Mouse (Mus musculus) layer of hippocampus, postnatal 25 days (tissue): Measurements from ENCODE around the gene Ntrk1. TPM values are rescaled to one million over a fixed set of nuclear protein-coding genes. Genes with fewer than 3 reads are reported as not detected.

ENCODE experiments used
- DNase-seq, 2 experiments: peaks; one replicate each; pipeline ENCODE4 v3.0.0; 2022; ENCODE audit warnings: mixed read lengths in 2 of 2, low spot score in 1 of 2; ENCODE audit errors: extremely low spot score in 1 of 2
- total RNA-seq, 2 experiments: library from RNA; stranded (reverse); gene quantifications; 2 replicates each; pipeline ENCODE4 v1.2.3; 2021

The Ntrk1 gene
- total RNA-seq, 2 experiments from 2014 or later, result 0.39 TPM; not detected in 1

DNA sequence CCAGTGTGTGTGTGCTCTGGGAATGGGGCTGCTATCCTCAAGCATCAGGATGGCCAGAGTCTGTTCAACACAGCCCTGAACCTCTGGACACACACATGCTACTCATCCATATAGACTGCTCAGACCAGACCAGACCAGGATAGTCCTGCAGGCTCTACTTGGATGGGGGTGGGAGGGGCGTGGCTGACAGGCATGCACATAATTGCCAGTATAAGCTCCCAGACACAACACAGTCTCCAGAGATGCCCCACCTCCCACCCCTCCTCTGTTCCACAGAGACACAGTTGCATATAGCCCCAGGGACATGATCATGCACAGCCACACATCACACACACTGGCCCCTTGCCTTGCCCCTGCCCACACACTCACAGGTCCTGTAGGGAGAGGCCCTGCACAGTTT, 5.7 kb downstream of the Ntrk1 start:
- no peak for DNase-seq

DNA sequence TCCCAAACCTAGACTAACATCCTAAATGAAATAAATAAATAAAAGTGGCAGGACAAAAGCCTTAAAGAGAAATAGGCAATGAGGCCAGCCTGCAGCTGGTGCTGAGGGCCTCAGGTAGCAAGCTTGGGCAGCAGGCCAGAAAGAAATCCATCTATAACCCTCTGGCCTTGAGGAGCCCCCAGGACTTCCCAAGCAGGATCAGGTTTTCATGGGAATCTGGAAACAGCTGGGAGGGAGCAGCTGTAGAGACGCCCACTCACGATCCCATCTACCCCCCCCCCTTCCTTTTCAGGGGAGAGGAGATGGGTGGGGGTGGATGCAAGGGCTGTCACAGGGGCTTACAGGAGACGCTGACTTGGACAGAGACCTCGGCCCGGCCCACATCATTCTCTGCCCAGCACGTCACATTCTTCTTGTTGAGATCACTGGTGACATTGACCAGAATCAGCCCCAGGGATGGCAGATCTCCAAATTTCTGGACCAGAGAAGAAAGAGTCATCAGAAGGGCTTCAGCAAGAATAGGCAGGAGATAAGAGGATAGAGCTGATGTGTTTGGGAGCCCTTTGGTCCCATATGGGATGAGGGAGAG, 9.2 kb downstream of the Ntrk1 start:
- DNase-seq, result no peak

GRCm38 (mm10) chr3:87785156-87785555, 9.8 kb downstream of the Ntrk1 start:
- no peak for DNase-seq

GRCm38 (mm10) chr3:87783282-87784023, 11.5 kb downstream of the Ntrk1 start:
- DNase-seq, result no peak

GRCm38 (mm10) chr3:87779086-87779485, 15.9 kb downstream of the Ntrk1 start:
- no peak for DNase-seq

GRCm38 (mm10) chr3:87778283-87778682, 16.7 kb downstream of the Ntrk1 start:
- DNase-seq, result no peak

DNA sequence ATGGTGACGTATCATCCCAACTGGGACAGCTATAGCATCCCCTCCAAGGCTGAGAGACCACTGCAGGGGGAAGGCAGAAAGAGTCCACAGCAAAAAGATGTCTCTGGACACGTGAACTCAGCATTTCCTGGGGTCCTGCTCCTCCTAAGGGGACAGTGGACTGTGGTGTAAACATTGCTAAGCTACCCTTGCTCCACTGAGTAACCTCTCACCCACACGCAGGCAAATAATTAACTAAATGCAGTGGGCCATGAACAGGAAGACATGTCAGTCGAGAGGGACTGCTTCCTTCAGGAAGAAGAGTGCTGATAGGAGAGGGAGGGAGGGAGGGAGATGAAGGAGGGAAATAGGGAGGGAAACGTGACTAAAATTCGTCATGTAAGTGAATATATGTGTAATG, 23.9 kb downstream of the Ntrk1 start:
- DNase-seq, result no peak

- peak in 1 of 2 experiments; percentile 33 for DNase-seq
Observed at GRCm38 (mm10) chr3:87770280-87770679, 24.7 kb downstream of the Ntrk1 start.

DNA sequence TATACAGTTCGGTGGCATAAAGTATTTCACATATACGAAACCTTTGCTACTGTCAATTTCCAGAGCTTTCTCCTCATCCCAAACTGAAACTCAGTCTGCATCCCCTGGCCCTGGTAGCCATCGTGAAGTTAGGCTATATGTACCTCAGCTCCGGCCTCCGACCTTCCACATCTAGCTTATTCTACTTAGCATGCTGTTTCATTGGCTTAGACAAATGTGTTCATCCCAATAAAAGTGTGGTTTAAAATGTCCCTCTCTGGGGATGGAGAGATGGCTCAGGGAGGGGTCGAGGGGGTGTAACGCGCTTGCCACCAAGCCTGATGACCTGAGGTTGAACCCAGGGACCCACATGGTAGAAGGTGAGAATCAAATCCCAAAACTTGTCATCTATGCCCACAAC, 25.5 kb downstream of the Ntrk1 start:
- no peak for DNase-seq

GRCm38 (mm10) chr3:87768844-87769243, 26.1 kb downstream of the Ntrk1 start:
- peak; percentile 46 to 63 for DNase-seq

GRCm38 (mm10) chr3:87768431-87768830, 26.5 kb downstream of the Ntrk1 start:
- DNase-seq, result no peak

- no peak for DNase-seq
Observed at GRCm38 (mm10) chr3:87767764-87768163, 27.2 kb downstream of the Ntrk1 start.

DNA sequence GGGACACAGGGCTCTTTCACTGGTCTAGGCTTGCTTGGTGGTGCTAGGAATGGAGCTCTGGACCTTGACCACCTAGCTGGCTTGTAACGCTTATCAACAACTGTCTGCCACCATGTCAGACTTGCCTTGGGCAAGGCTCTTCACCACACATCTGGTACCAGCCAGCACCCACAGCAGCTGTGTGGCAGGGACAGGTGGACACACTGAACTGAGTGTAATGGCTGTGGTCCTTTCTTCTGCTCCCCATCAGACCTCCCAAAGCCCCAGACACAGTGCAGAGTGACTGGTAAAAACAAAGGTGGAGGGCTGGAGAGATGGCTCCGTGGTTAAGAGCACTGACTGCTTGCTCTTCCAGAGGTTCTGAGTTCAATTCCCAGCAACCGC, 28.7 kb downstream of the Ntrk1 start:
- no peak for DNase-seq

DNA sequence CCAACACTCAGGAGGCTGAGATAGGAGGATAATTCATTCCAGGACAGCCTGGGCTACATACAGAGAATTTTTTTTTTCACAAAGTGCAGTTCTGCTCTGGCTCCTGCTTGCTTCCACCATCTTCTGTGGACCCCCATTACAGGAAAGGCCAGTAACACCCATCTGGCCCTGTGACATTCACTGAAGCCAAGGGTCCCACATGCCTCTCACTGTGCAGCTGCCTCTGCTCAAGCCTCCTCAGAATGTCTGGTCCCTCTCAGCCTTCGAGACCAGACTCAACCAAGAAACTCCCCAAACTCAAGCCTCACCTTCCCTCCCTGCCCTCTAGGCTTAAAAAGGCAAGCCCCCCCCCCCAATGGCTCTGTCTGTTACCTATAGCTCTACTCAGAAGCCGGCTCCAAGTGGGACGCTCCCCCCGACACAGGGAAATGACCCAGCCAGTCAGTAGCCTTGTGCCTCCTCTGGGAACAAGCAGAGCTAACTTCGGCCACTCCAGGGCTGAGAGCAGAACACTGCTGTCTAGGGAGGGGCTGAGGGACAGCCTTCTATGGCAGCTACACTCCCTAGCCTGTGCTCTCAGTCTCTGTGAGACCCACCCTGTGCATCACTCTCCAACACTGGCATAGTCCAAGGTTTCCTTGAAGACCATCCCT, 29.2 kb downstream of the Ntrk1 start:
- DNase-seq, result no peak

- DNase-seq, result no peak
Observed at GRCm38 (mm10) chr3:87765091-87765490, 29.9 kb downstream of the Ntrk1 start.

DNA sequence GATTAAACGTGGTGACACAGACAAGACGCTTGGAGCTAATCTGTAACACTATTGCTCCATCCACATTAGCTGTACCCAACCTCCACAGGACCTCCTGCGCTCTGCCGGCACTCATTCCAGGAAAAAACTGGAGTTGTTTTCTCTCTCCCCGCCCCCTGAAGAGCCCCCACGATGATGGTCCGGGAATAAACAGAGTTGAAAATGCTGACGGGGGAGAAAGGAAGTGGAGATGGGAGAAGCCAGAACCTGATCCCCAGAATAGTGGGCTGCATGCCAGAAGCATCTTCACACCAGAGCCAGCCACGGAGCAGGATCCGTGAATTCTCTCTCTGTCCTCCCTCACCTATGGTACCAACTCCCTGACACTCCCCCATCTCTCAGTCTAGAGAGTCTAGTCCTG, 30.5 kb downstream of the Ntrk1 start:
- no peak for DNase-seq

GRCm38 (mm10) chr3:87763683-87764289, 31.2 kb downstream of the Ntrk1 start:
- peak; percentile 53 to 71 for DNase-seq

- no peak for DNase-seq
Observed at GRCm38 (mm10) chr3:87763202-87763601, 31.8 kb downstream of the Ntrk1 start.

- no peak for DNase-seq
Observed at GRCm38 (mm10) chr3:87761408-87762375, 33.3 kb downstream of the Ntrk1 start.

GRCm38 (mm10) chr3:87758641-87759040, 36.3 kb downstream of the Ntrk1 start:
- DNase-seq, result no peak
